Mouse (Mus musculus) layer of hippocampus, adult 8-10 months (tissue): Measurements from ENCODE around the gene Gm4027. TPM values are rescaled to one million over a fixed set of nuclear protein-coding genes. Genes with fewer than 3 reads are reported as not detected.
"Not testable (repeated sequence)": the region's sequence is repeated elsewhere in the genome, so short reads cannot be mapped to it uniquely, and the experiment has no call there.

Experiments used
- DNase-seq, 2 experiments: peaks; one replicate each; pipeline ENCODE4 v3.0.0; 2022; ENCODE audit warnings: low spot score in 2 of 2
- total RNA-seq, 4 experiments: library from RNA; stranded (reverse); gene quantifications; 2 replicates each; pipeline ENCODE4 v1.2.4; 2022

The Gm4027 gene
- total RNA-seq: not detected

- not testable (repeated sequence) for DNase-seq
Observed at GRCm38 (mm10) chr12:87618569-87618968, at the start of gene Gm4027. Gene Gm4027 (plus strand): TSS chr12:87618869.

GRCm38 (mm10) chr12:87601388-87601787 is 17.3 kb upstream of the Gm4027 start:
- not testable (repeated sequence) for DNase-seq

DNA sequence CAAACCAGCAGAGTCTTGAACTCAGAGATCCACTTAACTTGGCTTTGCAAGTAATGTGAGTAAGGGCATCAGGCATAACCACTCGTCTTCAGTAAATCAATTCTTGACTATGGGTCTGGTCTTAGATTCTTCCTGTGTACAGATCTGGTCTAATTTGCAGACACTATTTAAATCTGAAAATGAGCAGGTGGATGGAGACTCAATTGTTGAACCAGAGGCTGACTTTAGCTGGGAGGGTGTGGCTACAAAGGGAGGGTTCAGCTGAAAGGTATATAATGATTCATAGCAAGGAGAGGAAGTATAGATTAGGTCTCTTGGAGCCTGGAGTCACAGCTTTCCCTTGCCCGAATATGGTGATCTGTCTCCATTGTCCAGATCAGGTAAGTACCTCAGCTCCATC is 16.3 kb upstream of the Gm4027 start, which contains the start of gene Oog1:
Oog1 (plus strand) TSS at position 301 of the 400 bp plus-strand sequence.
- DNase-seq: not testable (repeated sequence)

- DNase-seq: not testable (repeated sequence)
Observed at GRCm38 (mm10) chr12:87644520-87644919, 25.9 kb downstream of the Gm4027 start, which contains the start of gene Gm16381. Gene Gm16381 (minus strand): TSS chr12:87644620.

DNA sequence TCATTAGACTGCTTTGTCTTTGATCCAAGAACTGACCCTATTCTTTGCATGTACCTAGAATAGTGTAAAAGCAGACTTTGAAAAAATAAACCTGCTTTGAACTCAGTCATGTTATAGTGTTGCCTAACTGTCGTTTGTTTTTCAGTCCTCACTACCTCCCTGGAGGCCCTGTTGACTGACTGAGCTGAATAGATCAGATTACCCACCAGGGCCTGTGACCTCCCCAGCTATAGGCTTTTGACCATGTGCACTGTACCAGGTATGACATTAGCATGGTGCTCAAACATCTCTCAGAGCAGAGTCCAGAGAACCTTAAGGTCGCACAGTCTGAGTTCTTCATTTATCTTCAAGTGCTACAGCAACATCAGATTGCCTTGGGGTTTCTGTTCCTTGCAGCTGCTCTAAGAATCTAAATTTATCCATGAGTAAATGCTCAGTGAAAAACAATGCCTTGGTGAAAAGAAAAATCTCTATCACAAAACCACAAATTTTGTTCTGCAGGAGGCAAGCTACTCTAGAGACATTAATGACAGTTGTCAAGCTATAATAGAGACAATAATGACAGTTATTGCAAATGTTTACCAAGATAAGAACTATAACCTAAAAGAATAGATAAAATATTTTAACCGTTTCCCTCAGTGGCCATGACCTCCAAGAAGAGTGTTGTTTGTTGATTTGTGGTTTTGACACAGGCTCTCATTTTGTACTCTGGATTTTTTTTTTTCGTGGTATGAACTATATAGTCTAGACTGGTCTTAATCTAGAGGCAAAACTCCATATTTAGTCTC is 34.4 kb downstream of the Gm4027 start:
- DNase-seq: not testable (repeated sequence)

Other genes with a start within 250 kb of the Gm4027 start
- gene Sptlc2, start 230.5 kb upstream of the Gm4027 start, total RNA-seq: 10 to 100 TPM; 32.5 to 50.1 (median 37.4) TPM
- gene Slirp, start 175.0 kb upstream of the Gm4027 start, total RNA-seq: 100 to 1,000 TPM; 102 to 127 (median 112) TPM
- gene Alkbh1, start 174.9 kb upstream of the Gm4027 start, total RNA-seq: 10 to 100 TPM; 21.4 to 29.0 (median 24.3) TPM
- gene Snw1, start 146.6 kb upstream of the Gm4027 start, total RNA-seq: 10 to 100 TPM; 59.6 to 69.6 (median 65.4) TPM
- gene Gm5788, start 124.1 kb upstream of the Gm4027 start, total RNA-seq: not detected
- gene Gm8300, start 104.6 kb upstream of the Gm4027 start, total RNA-seq: not detected
- gene Oog1, start 16.2 kb upstream of the Gm4027 start, total RNA-seq: not detected
- not detected for gene Gm16381, start 25.8 kb downstream of the Gm4027 start, total RNA-seq
- gene Gm21319, start 156.9 kb downstream of the Gm4027 start, total RNA-seq: not detected
- gene Gm21936, start 176.6 kb downstream of the Gm4027 start, total RNA-seq: not detected
- gene BB287469, start 197.7 kb downstream of the Gm4027 start, total RNA-seq: not detected
- not detected for gene Gm2001, start 223.5 kb downstream of the Gm4027 start, total RNA-seq